Mouse (Mus musculus): ENCODE results near the gene Evi5. TPM values are rescaled to one million over a fixed set of nuclear protein-coding genes. Genes with fewer than 3 reads are reported as not detected.

The Evi5 gene
- polyA plus RNA-seq, 1 experiment from 2014 or later = 67.3 TPM

- WGBS = 15% methylated on average over 3 of the region's 3 CpGs
- H3K9ac ChIP-seq = no peak overlapping the region
- no peak overlapping the region for H3K4me3 ChIP-seq
- H3K4me1 ChIP-seq = peaks cover 44% of the 10 kb centered on the region
- H3K27me3 ChIP-seq = peaks cover 89% of the 10 kb centered on the region
- no peak for ATAC-seq (ENCODE audit: borderline replicate concordance, extremely low read depth, low FRiP score, low TSS enrichment)
- H3K27ac ChIP-seq = no peak overlapping the region
- H3K9me3 ChIP-seq = no peaks in the 10 kb centered on the region
- H3K36me3 ChIP-seq = no peaks in the 10 kb centered on the region
- H3K4me2 ChIP-seq = no peak overlapping the region
These were observed 155.7 kb downstream of the Evi5 start for GRCm38 (mm10) chr5:107719209-107719608.

- H3K9ac ChIP-seq = no peak overlapping the region
- H3K36me3 ChIP-seq = no peaks in the 10 kb centered on the region
- no peak overlapping the region for H3K4me3 ChIP-seq
- H3K27me3 ChIP-seq = peaks cover 87% of the 10 kb centered on the region
- H3K4me2 ChIP-seq = no peak overlapping the region
- H3K9me3 ChIP-seq = no peaks in the 10 kb centered on the region
- 28% methylated on average over 11 of the region's 11 CpGs for WGBS
- no peak for ATAC-seq (ENCODE audit: borderline replicate concordance, extremely low read depth, low FRiP score, low TSS enrichment)
- H3K4me1 ChIP-seq = peaks cover 31% of the 10 kb centered on the region
- no peak overlapping the region for H3K27ac ChIP-seq
These were observed 157.0 kb downstream of the Evi5 start for GRCm38 (mm10) chr5:107717871-107718361.

- no peak overlapping the region for H3K4me2 ChIP-seq
- no peak for ATAC-seq (ENCODE audit: borderline replicate concordance, extremely low read depth, low FRiP score, low TSS enrichment)
- no peaks in the 10 kb centered on the region for H3K4me1 ChIP-seq
- 16% methylated on average over 2 of the region's 2 CpGs for WGBS
- peaks cover 36% of the 10 kb centered on the region for H3K27me3 ChIP-seq
- no peaks in the 10 kb centered on the region for H3K36me3 ChIP-seq
- no peak overlapping the region for H3K9ac ChIP-seq
- H3K27ac ChIP-seq = no peak overlapping the region
- no peaks in the 10 kb centered on the region for H3K9me3 ChIP-seq
- H3K4me3 ChIP-seq = no peak overlapping the region
These were observed 163.2 kb downstream of the Evi5 start for GRCm38 (mm10) chr5:107711689-107712088.

GRCm38 (mm10) chr5:107708124-107708797 is 166.6 kb downstream of the Evi5 start:
- peaks cover 13% of the 10 kb centered on the region; the same call in 1 of the 2 replicates for H3K27me3 ChIP-seq
- H3K4me1 ChIP-seq = 0 out of 2 replicates have a peak, but pooled peaks cover 6% of the 10 kb centered on the region
- ATAC-seq (ENCODE audit: borderline replicate concordance, extremely low read depth, low FRiP score, low TSS enrichment) = no peak
- 83% methylated on average over 8 of the region's 8 CpGs for WGBS
- H3K4me2 ChIP-seq = no peak overlapping the region
- no peak overlapping the region for H3K9ac ChIP-seq
- H3K4me3 ChIP-seq = no peak overlapping the region
- H3K36me3 ChIP-seq = no peaks in the 10 kb centered on the region
- H3K27ac ChIP-seq = no peak overlapping the region
- no peaks in the 10 kb centered on the region for H3K9me3 ChIP-seq

DNA sequence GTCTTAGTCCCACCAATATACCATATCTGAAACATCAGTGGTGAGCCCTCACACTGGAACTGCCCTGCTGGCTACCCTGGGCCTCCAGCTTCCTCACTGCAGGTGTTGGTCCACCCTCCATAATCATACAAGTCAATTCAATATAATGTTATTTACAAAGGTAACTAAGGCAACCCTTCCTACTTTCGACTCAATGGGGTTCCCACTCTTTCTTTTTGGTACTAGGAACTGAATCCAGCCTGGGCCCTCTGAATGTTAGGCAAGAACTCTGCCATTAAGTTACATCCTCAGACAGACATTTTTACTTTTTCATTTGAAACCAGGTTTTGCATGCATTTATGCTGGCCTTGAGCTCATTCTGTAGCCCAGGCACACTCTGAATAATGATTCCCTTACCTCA is 168.6 kb downstream of the Evi5 start:
- Histone ChIP-seq H3K4me2 (no peak overlapping the region), H3K27me3 (peaks cover 2% of the 10 kb centered on the region; the same call in 1 of the 2 replicates), H3K9ac (no peak overlapping the region), H3K4me1 (0 out of 2 replicates have a peak, but pooled peaks cover 6% of the 10 kb centered on the region), H3K36me3 (no peaks in the 10 kb centered on the region), H3K9me3 (no peaks in the 10 kb centered on the region), H3K27ac (no peak overlapping the region), H3K4me3 (no peak overlapping the region)
- WGBS = 68% methylated on average over 1 of the region's 1 CpGs
- ATAC-seq (ENCODE audit: borderline replicate concordance, extremely low read depth, low FRiP score, low TSS enrichment) = 0 out of 2 replicates have a peak, but pooled peaks have one; percentile 23

DNA sequence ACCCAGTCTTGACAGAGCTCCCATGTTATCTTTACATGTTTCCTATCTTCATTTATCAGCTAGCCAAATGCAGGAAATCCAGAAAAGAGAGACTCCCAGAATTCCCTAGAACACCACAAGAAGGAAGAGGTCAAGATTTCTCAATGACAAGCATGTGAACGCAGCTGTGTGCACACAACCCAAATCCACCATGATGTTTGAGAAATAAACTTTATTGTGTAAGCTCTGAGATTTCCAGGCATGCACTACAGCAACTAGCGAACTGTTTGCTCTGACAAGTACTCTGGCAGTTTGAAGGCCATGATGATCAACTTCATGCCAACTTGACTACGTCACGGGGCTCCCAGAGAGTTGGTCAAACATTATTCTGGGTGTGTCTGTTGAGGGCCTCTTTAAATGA is 169.2 kb downstream of the Evi5 start:
- Histone ChIP-seq H3K4me2 (no peak overlapping the region), H3K9ac (no peak overlapping the region), H3K36me3 (no peaks in the 10 kb centered on the region), H3K27me3 (no peaks in the 10 kb centered on the region), H3K9me3 (no peaks in the 10 kb centered on the region), H3K4me3 (no peak overlapping the region), H3K4me1 (0 out of 2 replicates have a peak, but pooled peaks cover 6% of the 10 kb centered on the region), H3K27ac (no peak overlapping the region)
- WGBS = 57% methylated on average over 4 of the region's 4 CpGs
- ATAC-seq (ENCODE audit: borderline replicate concordance, extremely low read depth, low FRiP score, low TSS enrichment) = peak; percentile 39; the same call in 1 of the 2 replicates

DNA sequence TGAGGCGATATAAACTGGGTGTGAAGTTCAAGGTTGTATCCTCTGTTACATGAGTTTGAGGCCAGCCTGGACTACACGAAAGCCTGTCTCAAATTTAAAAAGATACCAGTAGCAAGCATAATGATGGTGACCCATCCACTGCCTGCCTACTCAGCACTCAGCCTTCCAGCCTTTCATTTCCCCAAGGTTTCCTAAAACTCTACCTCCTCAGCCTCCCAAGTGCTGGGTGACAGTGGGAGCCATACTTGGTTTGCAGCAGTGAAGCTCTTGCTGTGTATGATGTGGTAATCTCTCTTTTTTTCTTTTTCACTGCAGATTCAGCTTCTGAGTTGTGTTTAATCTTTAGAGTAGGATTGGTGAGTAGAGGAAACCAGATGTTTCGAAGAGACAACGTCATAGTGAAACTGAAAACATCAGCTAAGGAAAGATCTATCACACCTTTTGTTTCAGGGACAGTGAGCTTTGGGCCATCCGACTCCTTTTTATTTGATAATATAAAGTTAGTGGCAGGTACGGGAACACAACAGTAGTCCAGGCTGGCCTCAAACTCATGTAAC is 171.6 kb downstream of the Evi5 start:
- 84% methylated on average over 6 of the region's 6 CpGs for WGBS
- ATAC-seq (ENCODE audit: borderline replicate concordance, extremely low read depth, low FRiP score, low TSS enrichment) = no peak
- H3K4me1 ChIP-seq = 0 out of 2 replicates have a peak, but pooled peaks cover 6% of the 10 kb centered on the region
- no peak overlapping the region for H3K4me3 ChIP-seq
- no peaks in the 10 kb centered on the region for H3K9me3 ChIP-seq
- H3K27ac ChIP-seq = no peak overlapping the region
- H3K27me3 ChIP-seq = no peaks in the 10 kb centered on the region
- H3K36me3 ChIP-seq = no peaks in the 10 kb centered on the region
- H3K9ac ChIP-seq = no peak overlapping the region
- no peak overlapping the region for H3K4me2 ChIP-seq

- ATAC-seq (ENCODE audit: borderline replicate concordance, extremely low read depth, low FRiP score, low TSS enrichment) = no peak
- Histone ChIP-seq H3K4me2 (no peak overlapping the region), H3K9me3 (no peaks in the 10 kb centered on the region), H3K36me3 (no peaks in the 10 kb centered on the region), H3K27me3 (no peaks in the 10 kb centered on the region), H3K9ac (no peak overlapping the region), H3K27ac (no peak overlapping the region), H3K4me1 (0 out of 2 replicates have a peak, but pooled peaks cover 6% of the 10 kb centered on the region), H3K4me3 (no peak overlapping the region)
- 76% methylated on average over 9 of the region's 9 CpGs for WGBS
These were observed 173.2 kb downstream of the Evi5 start for GRCm38 (mm10) chr5:107701658-107702057.

GRCm38 (mm10) chr5:107700873-107701272 is 174.0 kb downstream of the Evi5 start:
- Histone ChIP-seq H3K27me3 (no peaks in the 10 kb centered on the region), H3K4me1 (0 out of 2 replicates have a peak, but pooled peaks cover 1% of the 10 kb centered on the region), H3K9me3 (no peaks in the 10 kb centered on the region), H3K36me3 (no peaks in the 10 kb centered on the region), H3K9ac (no peak overlapping the region), H3K4me2 (no peak overlapping the region), H3K4me3 (no peak overlapping the region), H3K27ac (no peak overlapping the region)
- 64% methylated on average over 10 of the region's 10 CpGs for WGBS
- no peak for ATAC-seq (ENCODE audit: borderline replicate concordance, extremely low read depth, low FRiP score, low TSS enrichment)

DNA sequence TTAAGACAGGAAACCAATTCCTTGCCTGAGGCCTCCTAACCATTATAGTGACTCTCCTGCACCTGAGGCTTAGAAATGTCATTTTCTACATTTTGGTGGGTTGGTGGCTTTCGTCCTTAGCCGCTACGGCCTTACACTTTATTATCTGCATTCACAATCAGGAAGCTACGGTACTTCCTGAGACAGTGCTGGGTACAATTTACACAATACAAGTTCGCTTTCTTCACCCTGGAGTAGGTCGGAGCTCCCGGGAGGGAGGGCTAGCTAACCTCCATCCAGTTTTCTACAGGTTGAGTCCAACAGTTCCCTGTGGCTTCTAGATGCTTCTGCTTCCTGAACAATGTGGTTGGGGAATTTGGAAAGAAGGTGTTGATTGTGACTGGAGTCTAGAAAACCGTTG is 176.0 kb downstream of the Evi5 start:
- no peak for ATAC-seq (ENCODE audit: borderline replicate concordance, extremely low read depth, low FRiP score, low TSS enrichment)
- 69% methylated on average over 8 of the region's 8 CpGs for WGBS
- Histone ChIP-seq H3K36me3 (no peaks in the 10 kb centered on the region), H3K9me3 (no peaks in the 10 kb centered on the region), H3K4me3 (no peak overlapping the region), H3K27ac (no peak overlapping the region), H3K9ac (no peak overlapping the region), H3K4me2 (no peak overlapping the region), H3K27me3 (no peaks in the 10 kb centered on the region), H3K4me1 (no peaks in the 10 kb centered on the region)

DNA sequence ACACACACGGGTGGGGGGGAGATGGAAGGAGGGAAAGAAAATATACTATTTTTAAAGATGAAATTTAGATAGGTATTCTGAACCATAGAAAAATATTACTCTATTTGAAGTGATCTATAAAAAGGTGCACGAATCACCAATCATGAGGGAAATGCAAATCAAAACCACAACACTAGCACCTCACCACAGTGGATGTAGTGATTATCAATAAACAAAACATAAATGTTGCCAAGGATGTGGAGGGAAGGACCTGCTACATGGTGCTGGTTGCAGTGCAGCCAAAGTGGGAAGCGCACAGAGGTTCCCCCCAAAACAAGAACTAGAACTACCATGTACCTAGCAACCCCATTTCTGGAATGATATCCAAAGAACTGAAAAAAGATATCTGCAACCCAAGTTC is 179.9 kb downstream of the Evi5 start:
- no peak for ATAC-seq (ENCODE audit: borderline replicate concordance, extremely low read depth, low FRiP score, low TSS enrichment)
- no peaks in the 10 kb centered on the region for H3K36me3 ChIP-seq
- H3K4me2 ChIP-seq = no peak overlapping the region
- no peaks in the 10 kb centered on the region for H3K4me1 ChIP-seq
- no peak overlapping the region for H3K4me3 ChIP-seq
- H3K27me3 ChIP-seq = no peaks in the 10 kb centered on the region; the same call in 1 of the 2 replicates
- 95% methylated on average over 2 of the region's 3 CpGs for WGBS
- H3K27ac ChIP-seq = no peak overlapping the region
- no peaks in the 10 kb centered on the region for H3K9me3 ChIP-seq
- no peak overlapping the region for H3K9ac ChIP-seq

Measured in lung, embryonic 15.5 days (tissue).